Mouse (Mus musculus): ENCODE results near the gene Adcyap1r1. TPM values are rescaled to one million over a fixed set of nuclear protein-coding genes. Genes with fewer than 3 reads are reported as not detected.

The Adcyap1r1 gene
- polyA plus RNA-seq, 1 experiment: 0.92 TPM

GRCm38 (mm10) chr6:55416202-55416601 is 35.6 kb upstream of the Adcyap1r1 start:
- WGBS: 80% methylated on average over 5 of the region's 5 CpGs
- H3K4me3 ChIP-seq (replicated peaks; ENCODE audit: control insufficient read depth, low read depth, low read length): no peak overlapping the region
- H3K27ac ChIP-seq (ENCODE audit: control insufficient read depth, insufficient read depth, low read depth, low read length, poor library complexity): no peak overlapping the region
- TF ChIP-seq POLR2A (IDR thresholded peaks at IDR 0.05; ENCODE audit: borderline replicate concordance, control insufficient read depth, low read depth, low read length): no peak
- no peak for TF ChIP-seq CTCF (IDR thresholded peaks at IDR 0.05; ENCODE audit: control insufficient read depth, insufficient read depth, low read length)
- no peaks in the 10 kb centered on the region for H3K4me1 ChIP-seq (ENCODE audit: control insufficient read depth, insufficient read depth, low read length)

GRCm38 (mm10) chr6:55418746-55419410 is 32.9 kb upstream of the Adcyap1r1 start:
- Histone ChIP-seq H3K4me1 (ENCODE audit: control insufficient read depth, insufficient read depth, low read length) (no peaks in the 10 kb centered on the region), H3K27ac (ENCODE audit: control insufficient read depth, insufficient read depth, low read depth, low read length, poor library complexity) (no peak overlapping the region), H3K4me3 (replicated peaks; ENCODE audit: control insufficient read depth, low read depth, low read length) (no peak overlapping the region)
- TF ChIP-seq CTCF (IDR thresholded peaks at IDR 0.05; ENCODE audit: control insufficient read depth, insufficient read depth, low read length): no peak
- no peak for TF ChIP-seq POLR2A (IDR thresholded peaks at IDR 0.05; ENCODE audit: borderline replicate concordance, control insufficient read depth, low read depth, low read length)
- WGBS: 41% methylated on average over 2 of the region's 2 CpGs

- no peak overlapping the region for H3K4me3 ChIP-seq (replicated peaks; ENCODE audit: control insufficient read depth, low read depth, low read length)
- H3K27ac ChIP-seq (ENCODE audit: control insufficient read depth, insufficient read depth, low read depth, low read length, poor library complexity): no peak overlapping the region
- H3K4me1 ChIP-seq (ENCODE audit: control insufficient read depth, insufficient read depth, low read length): no peaks in the 10 kb centered on the region
- no peak for TF ChIP-seq CTCF (IDR thresholded peaks at IDR 0.05; ENCODE audit: control insufficient read depth, insufficient read depth, low read length)
- TF ChIP-seq POLR2A (IDR thresholded peaks at IDR 0.05; ENCODE audit: borderline replicate concordance, control insufficient read depth, low read depth, low read length): no peak
- whole genome bisulfite sequencing: 50% methylated on average over 3 of the region's 3 CpGs
Measured at GRCm38 (mm10) chr6:55420411-55420810, 31.4 kb upstream of the Adcyap1r1 start.

GRCm38 (mm10) chr6:55420869-55421361 is 30.9 kb upstream of the Adcyap1r1 start:
- Histone ChIP-seq H3K27ac (ENCODE audit: control insufficient read depth, insufficient read depth, low read depth, low read length, poor library complexity) (no peak overlapping the region), H3K4me1 (ENCODE audit: control insufficient read depth, insufficient read depth, low read length) (no peaks in the 10 kb centered on the region), H3K4me3 (replicated peaks; ENCODE audit: control insufficient read depth, low read depth, low read length) (no peak overlapping the region)
- TF ChIP-seq CTCF (IDR thresholded peaks at IDR 0.05; ENCODE audit: control insufficient read depth, insufficient read depth, low read length) (no peak), POLR2A (IDR thresholded peaks at IDR 0.05; ENCODE audit: borderline replicate concordance, control insufficient read depth, low read depth, low read length) (no peak)
- WGBS: 35% methylated on average over 1 of the region's 1 CpGs

- no peaks in the 10 kb centered on the region for H3K4me1 ChIP-seq (ENCODE audit: control insufficient read depth, insufficient read depth, low read length)
- H3K27ac ChIP-seq (ENCODE audit: control insufficient read depth, insufficient read depth, low read depth, low read length, poor library complexity): no peak overlapping the region
- H3K4me3 ChIP-seq (replicated peaks; ENCODE audit: control insufficient read depth, low read depth, low read length): no peak overlapping the region
- TF ChIP-seq POLR2A (IDR thresholded peaks at IDR 0.05; ENCODE audit: borderline replicate concordance, control insufficient read depth, low read depth, low read length): no peak
- TF ChIP-seq CTCF (IDR thresholded peaks at IDR 0.05; ENCODE audit: control insufficient read depth, insufficient read depth, low read length): no peak
Measured at GRCm38 (mm10) chr6:55432121-55432520, 19.7 kb upstream of the Adcyap1r1 start.

- Histone ChIP-seq H3K4me3 (replicated peaks; ENCODE audit: control insufficient read depth, low read depth, low read length) (no peak overlapping the region), H3K27ac (ENCODE audit: control insufficient read depth, insufficient read depth, low read depth, low read length, poor library complexity) (no peak overlapping the region), H3K4me1 (ENCODE audit: control insufficient read depth, insufficient read depth, low read length) (no peaks in the 10 kb centered on the region)
- TF ChIP-seq POLR2A (IDR thresholded peaks at IDR 0.05; ENCODE audit: borderline replicate concordance, control insufficient read depth, low read depth, low read length) (no peak), CTCF (IDR thresholded peaks at IDR 0.05; ENCODE audit: control insufficient read depth, insufficient read depth, low read length) (no peak)
- WGBS: 89% methylated on average over 3 of the region's 3 CpGs
Measured at GRCm38 (mm10) chr6:55434360-55434759, 17.4 kb upstream of the Adcyap1r1 start.

- Histone ChIP-seq H3K4me3 (replicated peaks; ENCODE audit: control insufficient read depth, low read depth, low read length) (no peak overlapping the region), H3K4me1 (ENCODE audit: control insufficient read depth, insufficient read depth, low read length) (no peaks in the 10 kb centered on the region), H3K27ac (ENCODE audit: control insufficient read depth, insufficient read depth, low read depth, low read length, poor library complexity) (no peak overlapping the region)
- TF ChIP-seq CTCF (IDR thresholded peaks at IDR 0.05; ENCODE audit: control insufficient read depth, insufficient read depth, low read length) (no peak), POLR2A (IDR thresholded peaks at IDR 0.05; ENCODE audit: borderline replicate concordance, control insufficient read depth, low read depth, low read length) (no peak)
- 75% methylated on average over 8 of the region's 8 CpGs for WGBS
Measured at GRCm38 (mm10) chr6:55435266-55436159, 16.3 kb upstream of the Adcyap1r1 start.

- WGBS: 3% methylated on average over 3 of the region's 3 CpGs
- no peak overlapping the region for H3K4me3 ChIP-seq (replicated peaks; ENCODE audit: control insufficient read depth, low read depth, low read length)
- TF ChIP-seq POLR2A (IDR thresholded peaks at IDR 0.05; ENCODE audit: borderline replicate concordance, control insufficient read depth, low read depth, low read length): no peak
- TF ChIP-seq CTCF (IDR thresholded peaks at IDR 0.05; ENCODE audit: control insufficient read depth, insufficient read depth, low read length): no peak
- H3K27ac ChIP-seq (ENCODE audit: control insufficient read depth, insufficient read depth, low read depth, low read length, poor library complexity): no peak overlapping the region
- no peaks in the 10 kb centered on the region for H3K4me1 ChIP-seq (ENCODE audit: control insufficient read depth, insufficient read depth, low read length)
Measured at GRCm38 (mm10) chr6:55437919-55438318, 13.9 kb upstream of the Adcyap1r1 start.

Data from bone marrow, adult 2 months (tissue).